Mouse (Mus musculus) cerebellum, adult 11 months (tissue): ENCODE measurements at regions not wholly inside any gene's neighbourhood (a gene's known extent, or its start where the extent isn't known, plus 50 kb on each side); places are given as distances from the start of the nearest gene placed in this dataset.
"Not testable (repeated sequence)": the region's sequence is repeated elsewhere in the genome, so short reads cannot be mapped to it uniquely, and the experiment has no call there.

Experiments
- DNase-seq: peaks from one replicate; pipeline ENCODE4 v3.0.0; 2022

GRCm38 (mm10) chr2:53276435-53276834 lies 84.9 kb downstream of the Arl6ip6 start:
- no peak for DNase-seq

GRCm38 (mm10) chr2:53301712-53302423 lies 110.3 kb downstream of the Arl6ip6 start:
- DNase-seq = no peak

- no peak for DNase-seq
Measured at GRCm38 (mm10) chr2:53330680-53331079, 139.2 kb downstream of the Arl6ip6 start.

GRCm38 (mm10) chr2:53359026-53359425 lies 167.5 kb downstream of the Arl6ip6 start:
- DNase-seq = no peak

- no peak for DNase-seq
Measured at GRCm38 (mm10) chr2:53382348-53382747, 190.8 kb downstream of the Arl6ip6 start.

- DNase-seq = no peak
Measured at GRCm38 (mm10) chr2:53384545-53385176, 193.1 kb downstream of the Arl6ip6 start.

GRCm38 (mm10) chr2:53388652-53389051 lies 197.1 kb downstream of the Arl6ip6 start:
- no peak for DNase-seq

- DNase-seq = no peak
Measured at GRCm38 (mm10) chr2:53414471-53414870, 222.9 kb downstream of the Arl6ip6 start.

- peak; percentile 2 for DNase-seq
Measured at GRCm38 (mm10) chr2:53437046-53437815, 245.7 kb downstream of the Arl6ip6 start.

- DNase-seq = not testable (repeated sequence)
Measured at GRCm38 (mm10) chr2:53440301-53440700, 248.8 kb downstream of the Arl6ip6 start.

- DNase-seq = no peak
Measured at GRCm38 (mm10) chr2:53460265-53460664, 268.7 kb downstream of the Arl6ip6 start.

- DNase-seq = no peak
Measured at GRCm38 (mm10) chr2:53474455-53474854, 282.9 kb downstream of the Arl6ip6 start.

- DNase-seq = not testable (repeated sequence)
Measured at GRCm38 (mm10) chr2:53479051-53479450, 287.5 kb downstream of the Arl6ip6 start.

- DNase-seq = no peak
Measured at GRCm38 (mm10) chr2:53488301-53488700, 296.8 kb downstream of the Arl6ip6 start.

- no peak for DNase-seq
Measured at GRCm38 (mm10) chr2:53490805-53491585, 299.5 kb downstream of the Arl6ip6 start.

- no peak for DNase-seq
Measured at GRCm38 (mm10) chr2:53492788-53493187, 301.3 kb downstream of the Arl6ip6 start.

- DNase-seq = no peak
Measured at GRCm38 (mm10) chr2:53501657-53502274, 310.2 kb downstream of the Arl6ip6 start.

- no peak for DNase-seq
Measured at GRCm38 (mm10) chr2:53502275-53502667, 310.7 kb downstream of the Arl6ip6 start.

- DNase-seq = no peak
Measured at GRCm38 (mm10) chr2:53542097-53542496, 350.6 kb downstream of the Arl6ip6 start.

GRCm38 (mm10) chr2:53574007-53574406 lies 382.5 kb downstream of the Arl6ip6 start:
- no peak for DNase-seq

- DNase-seq = no peak
Measured at GRCm38 (mm10) chr2:53605829-53606228, 414.3 kb downstream of the Arl6ip6 start.

- DNase-seq = no peak
Measured at GRCm38 (mm10) chr2:53619681-53620080, 428.2 kb downstream of the Arl6ip6 start.
